In the genomic region with DNA sequence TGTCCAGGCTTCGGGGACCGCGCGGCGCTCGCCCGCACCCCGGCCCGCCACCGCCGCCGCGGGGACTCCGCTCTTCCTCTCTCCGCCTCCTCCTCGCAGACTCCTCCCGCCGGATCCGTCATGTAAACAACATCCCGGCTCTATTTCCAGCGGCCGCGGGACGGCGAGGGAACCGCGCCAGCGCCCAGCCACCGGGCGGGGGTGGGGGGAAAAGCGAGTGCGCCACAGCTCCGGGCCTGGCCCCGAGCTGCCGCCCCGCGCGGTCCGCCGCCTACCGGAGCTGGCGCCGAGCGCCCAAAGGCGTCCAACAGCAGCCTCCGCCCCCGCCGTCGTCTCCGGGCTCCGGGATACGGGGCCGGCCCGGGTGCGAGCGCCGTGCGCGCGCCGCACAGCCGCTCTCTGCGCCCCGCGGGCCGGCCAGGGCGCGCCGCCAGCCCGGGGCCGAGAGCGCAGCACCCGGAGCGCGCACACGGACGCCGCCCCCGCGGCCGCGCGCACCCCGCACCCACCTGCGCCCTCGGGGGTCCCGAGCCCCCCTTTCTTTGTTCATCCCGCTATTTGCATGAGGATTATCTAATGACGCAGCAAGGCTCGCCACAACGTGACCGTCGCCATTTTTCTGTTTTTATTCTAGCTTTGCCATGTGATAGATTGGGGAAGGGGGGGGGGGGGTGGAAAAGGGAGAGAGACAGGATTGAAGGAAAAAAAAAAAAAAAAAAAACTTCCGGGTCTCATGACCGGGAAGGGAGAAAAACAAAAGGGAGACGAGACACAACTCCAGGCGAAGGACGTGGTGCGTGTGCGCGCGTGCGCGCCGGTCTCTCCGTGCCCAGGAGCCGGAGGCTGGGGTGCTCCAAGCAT, we compare ENCODE assay signal across 8 mouse cellular contexts.
DNase-seq lines count a peak whose midpoint lies in the region; ATAC-seq and TF ChIP-seq lines count a peak whose summit lies in the region.

No protein-coding gene starts in this region.

- peak; percentile 29 for TF ChIP-seq CTCF in gastrocnemius, adult 2 months (IDR thresholded peaks at IDR 0.05)
- no peak for TF ChIP-seq CTCF in hindbrain, postnatal 0 days (IDR thresholded peaks at IDR 0.05; ENCODE audit: low read depth)
- TF ChIP-seq CTCF in left cerebral cortex, adult 2 months (IDR thresholded peaks at IDR 0.05): peak; percentile 9

- peaks cover 3% of the 10 kb centered on the region; the same call in 1 of the 2 replicates for H3K4me1 ChIP-seq in hindbrain, postnatal 0 days (ENCODE audit: insufficient read depth, low read length)

- 2% methylated on average over 80 of the region's 107 CpGs for WGBS in hindbrain, postnatal 0 days
- under 1% methylated on average over 100 of the region's 107 CpGs for WGBS in macrophage (ENCODE audit: missing documents)

- ATAC-seq in common myeloid progenitor, adult 5-6 weeks (replicated peaks; ENCODE audit: low read depth, poor library complexity, severe bottlenecking): peak; percentile 37
- peak; percentile 88 for ATAC-seq in hindbrain, postnatal 0 days

- H3K4me2 ChIP-seq in hindbrain, postnatal 0 days (ENCODE audit: low read depth, low read length): peak overlapping the region; percentile 94

- peak overlapping the region; percentile 95 for H3K9ac ChIP-seq in hindbrain, postnatal 0 days (replicated peaks; ENCODE audit: low read length)

- H3K36me3 ChIP-seq in hindbrain, postnatal 0 days (ENCODE audit: insufficient read depth, low read length): no peaks in the 10 kb centered on the region
- no peaks in the 10 kb centered on the region; the same call in 1 of the 2 replicates for H3K36me3 ChIP-seq in macrophage (ENCODE audit: inconsistent target)

- peak overlapping the region; percentile 100 for H3K27ac ChIP-seq in gastrocnemius, adult 2 months
- H3K27ac ChIP-seq in hindbrain, postnatal 0 days: peak overlapping the region; percentile 96
- H3K27ac ChIP-seq in left cerebral cortex, adult 2 months: peak overlapping the region; percentile 98
- peak overlapping the region; percentile 83 for H3K27ac ChIP-seq in macrophage

- no peaks in the 10 kb centered on the region for H3K9me3 ChIP-seq in hindbrain, postnatal 0 days (ENCODE audit: low read length)

- intact Hi-C loops in gastrocnemius, adult 2 months (cut with DNase I): loop anchor here (5.0 kb wide), 1 partner anchor 94 kb away; no protein-coding TSS in a partner anchor
- intact Hi-C loops in left cerebral cortex, adult 2 months (cut with DNase I): loop anchor here (2.0 to 5.0 kb wide), 5 partner anchors 66 to 291 kb away; a partner anchor contains a TSS

- no peaks in the 10 kb centered on the region for H3K27me3 ChIP-seq in hindbrain, postnatal 0 days (ENCODE audit: insufficient read depth, low read length)

- H3K4me3 ChIP-seq in gastrocnemius, adult 2 months: peak overlapping the region; percentile 94
- peak overlapping the region; percentile 90 for H3K4me3 ChIP-seq in hindbrain, postnatal 0 days (ENCODE audit: low read length)
- H3K4me3 ChIP-seq in left cerebral cortex, adult 2 months: peak overlapping the region; percentile 60
- H3K4me3 ChIP-seq in macrophage (ENCODE audit: inconsistent target): peak overlapping the region; percentile 88

- DNase-seq in R1 (ENCODE audit: low read depth, low spot score): peak; percentile 91
- peak; percentile 97 for DNase-seq in gastrocnemius, adult 2 months
- DNase-seq in hindbrain, postnatal 0 days (ENCODE audit: low spot score): peak; percentile 93
- DNase-seq in left cerebral cortex, adult 2 months (ENCODE audit: extremely low spot score in 1 of 2, low spot score in 2 of 2): peak; percentile 86
- DNase-seq in right cerebral cortex, adult 18-20 months: peak; percentile 90
- DNase-seq in urinary bladder, adult 2 months (ENCODE audit: low spot score): peak; percentile 86

- peaks cover 46% of the 10 kb centered on the region for H3K79me2 ChIP-seq in macrophage (ENCODE audit: inconsistent target)

Comparison
In these comparisons a context has a peak if more than half of its experiments do, and no peak if none do; other contexts are left out.
1. Peak in every context shown above with its lines: DNase-seq, ATAC-seq, H3K4me3 ChIP-seq and H3K27ac ChIP-seq.